Mouse (Mus musculus) adrenal gland, postnatal 14 days (tissue): ENCODE results near the gene Ccnh. TPM values are rescaled to one million over a fixed set of nuclear protein-coding genes. Genes with fewer than 3 reads are reported as not detected.
"Not testable (repeated sequence)": the region's sequence is repeated elsewhere in the genome, so short reads cannot be mapped to it uniquely, and the experiment has no call there.

Experiments used
- DNase-seq: peaks from one replicate; pipeline ENCODE4 v3.0.0; 2021; ENCODE audit warnings: mixed read lengths
- long read RNA-seq, 2 experiments: library from polyadenylated mRNA; stranded (forward); transcript quantifications; one replicate each; pipeline ENCODE4 v2.0.0; 2021
- total RNA-seq: library from RNA; stranded (reverse); gene quantifications from 2 replicates; pipeline ENCODE4 v1.2.3, GENCODE M21; 2021

Gene Ccnh
- 52.2 and 56.9 TPM in 2 replicates for total RNA-seq
- long read RNA-seq, experiment 1, transcript Ccnh-201 (9 exons, 2,045 nt): major isoform, 52 of 75 reads
- long read RNA-seq, experiment 1, partial matches to known transcripts: 0 of 75 reads
- long read RNA-seq, experiment 1, other reads (novel, unspliced or antisense): 19 of 75 reads
- long read RNA-seq, experiment 2, transcript Ccnh-201 (9 exons, 2,045 nt): major isoform, 32 of 41 reads
- long read RNA-seq, experiment 2, partial matches to known transcripts: 0 of 41 reads
- long read RNA-seq, experiment 2, other reads (novel, unspliced or antisense): 5 of 41 reads

- peak; percentile 97 for DNase-seq
Measured at GRCm38 (mm10) chr13:85188903-85189643, at the start of gene Ccnh. Gene Ccnh, plus strand, starts transcription at chr13:85189408.

DNA sequence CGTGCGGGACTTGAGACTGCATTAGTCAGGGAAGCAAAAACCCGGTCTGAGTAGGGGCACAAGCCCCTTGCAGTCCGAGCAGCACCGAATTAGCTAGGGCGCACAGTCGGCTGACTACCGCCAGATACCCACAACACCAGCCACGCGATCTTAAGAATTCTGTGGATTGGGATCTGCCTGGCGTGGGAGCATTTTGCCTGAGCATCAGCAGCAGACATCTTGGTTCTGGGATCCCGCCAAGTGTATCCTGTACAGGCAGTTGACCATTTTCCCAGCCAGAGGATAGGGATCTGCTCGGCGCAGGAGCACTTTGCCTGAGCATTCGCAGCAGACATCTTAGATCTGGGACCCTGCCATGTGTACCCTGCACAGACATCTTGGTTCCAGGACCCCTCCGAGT is 45.8 kb upstream of the Ccnh start:
- not testable (repeated sequence) for DNase-seq

DNA sequence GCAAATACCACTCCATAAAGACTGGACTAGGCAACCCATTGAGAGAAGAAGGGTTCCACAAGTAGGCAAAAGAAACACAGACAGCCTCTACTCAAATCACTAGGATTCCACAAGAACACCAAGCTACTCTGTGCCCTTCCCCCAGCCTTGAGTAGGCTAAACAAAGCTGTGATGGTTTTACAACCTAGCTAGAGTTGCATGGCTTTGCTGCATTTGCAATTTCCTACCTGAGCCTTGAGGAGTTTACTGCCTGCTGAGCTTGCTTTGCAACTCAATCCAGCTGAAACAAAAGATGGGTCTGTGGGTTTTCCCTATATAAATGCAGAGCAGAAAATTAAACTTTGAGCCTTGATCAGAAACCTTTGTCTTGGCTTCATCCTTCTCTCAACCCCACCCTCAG is 42.7 kb upstream of the Ccnh start:
- DNase-seq: no peak

DNA sequence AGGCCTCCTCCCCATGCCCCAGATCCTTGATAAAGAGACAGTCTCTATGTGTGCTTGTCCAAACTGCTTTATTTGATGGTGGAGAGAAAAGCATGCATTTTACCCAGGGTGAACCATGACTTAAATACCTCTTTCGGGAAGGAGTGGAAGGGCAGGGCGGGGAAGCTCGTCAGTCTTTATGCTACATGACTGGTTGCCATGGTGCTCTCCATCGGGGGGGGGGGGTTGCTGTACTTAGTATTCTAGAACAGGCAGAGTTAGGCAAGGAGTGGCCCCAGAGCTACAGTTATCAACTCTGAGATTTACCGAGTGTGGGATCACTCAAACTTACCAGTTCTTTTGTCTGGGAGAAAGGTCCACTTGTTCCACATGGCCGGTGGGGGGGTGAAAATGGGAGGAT is 34.5 kb upstream of the Ccnh start:
- DNase-seq: no peak

DNA sequence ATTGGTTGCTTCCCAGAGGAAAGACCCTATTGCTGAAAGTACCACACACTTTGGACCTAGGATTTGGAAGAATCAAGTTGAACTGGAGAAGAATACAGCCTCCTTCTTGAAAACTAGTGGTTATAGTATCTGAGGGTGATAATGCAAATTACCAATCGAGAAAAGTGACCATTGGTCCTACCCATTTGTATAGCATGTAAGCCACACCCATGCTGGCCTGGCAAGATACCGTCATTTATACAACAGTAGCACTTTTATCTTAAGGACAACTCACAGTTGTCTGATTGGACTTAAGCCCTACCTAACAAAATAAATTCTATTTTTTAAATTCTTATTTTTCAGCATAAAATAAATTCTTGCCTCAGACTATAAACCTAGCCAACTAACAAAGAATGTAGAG is 29.2 kb upstream of the Ccnh start:
- DNase-seq: no peak

- no peak for DNase-seq
Measured at GRCm38 (mm10) chr13:85164512-85165124, 24.6 kb upstream of the Ccnh start.

DNA sequence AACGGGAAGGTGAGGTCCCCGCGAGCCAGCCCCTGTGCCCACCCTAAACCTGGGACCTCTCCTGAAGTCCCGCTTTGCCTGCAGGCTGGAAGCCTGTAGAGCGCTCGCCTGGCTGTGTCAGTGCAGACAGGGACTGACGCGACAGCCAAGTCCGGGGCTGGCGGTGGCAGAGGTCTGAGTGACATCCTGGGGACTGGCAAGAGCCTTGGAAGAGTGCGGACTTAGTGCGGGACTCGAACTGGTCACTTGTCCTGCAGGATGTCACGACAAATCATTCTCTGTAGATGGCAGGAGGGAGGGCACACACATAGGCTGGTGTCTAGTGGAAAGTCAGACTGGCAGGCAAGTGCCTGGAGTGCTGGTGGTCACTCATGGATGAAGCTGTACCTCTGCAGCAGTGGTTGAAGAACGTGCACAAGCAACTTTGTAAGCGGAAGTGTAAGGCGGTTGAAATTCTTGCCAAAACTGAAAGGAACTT is 475 bp downstream of the Ccnh start:
- DNase-seq: peak; percentile 68

DNA sequence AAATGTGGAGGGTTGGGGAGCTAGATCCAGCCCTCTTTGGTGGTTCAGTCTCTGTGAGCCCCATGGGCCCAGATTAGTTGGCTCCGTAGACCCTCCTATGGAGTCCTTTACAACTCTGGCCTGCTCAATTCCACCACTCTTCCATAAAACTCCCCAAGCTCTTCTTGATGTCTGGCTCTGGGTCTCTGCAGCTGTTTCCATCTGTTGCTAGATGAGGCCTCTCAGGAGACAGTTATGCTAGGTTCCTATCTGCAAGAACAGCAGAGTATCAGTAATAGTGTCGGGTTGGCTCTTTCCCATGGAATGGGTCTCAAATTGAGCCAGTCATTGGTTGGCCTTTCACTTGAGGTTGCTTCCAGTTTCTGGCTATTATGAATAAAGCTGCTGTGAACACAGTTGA is 2.0 kb downstream of the Ccnh start:
- DNase-seq: no peak

DNA sequence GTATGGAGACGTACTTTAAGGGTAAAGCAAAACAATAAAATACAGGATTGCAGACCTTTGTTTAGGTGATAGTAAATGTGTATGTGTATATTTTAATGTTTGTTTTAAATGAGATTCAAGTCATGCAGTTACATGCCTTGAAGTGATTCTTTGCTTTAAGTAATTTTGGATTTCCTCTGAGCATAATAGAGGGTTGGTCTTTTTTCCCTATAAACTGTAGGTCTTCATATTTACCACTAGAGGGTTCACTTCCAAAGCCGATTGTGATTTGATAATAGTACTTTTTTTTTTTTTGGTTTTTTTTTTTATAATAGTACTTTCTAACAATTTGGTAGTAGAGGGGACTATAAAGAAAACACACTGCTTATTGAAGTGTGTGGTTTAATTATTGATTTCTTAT is 18.3 kb downstream of the Ccnh start:
- DNase-seq: no peak

- DNase-seq: peak; percentile 14
Measured at GRCm38 (mm10) chr13:85208656-85209055, 19.4 kb downstream of the Ccnh start.

DNA sequence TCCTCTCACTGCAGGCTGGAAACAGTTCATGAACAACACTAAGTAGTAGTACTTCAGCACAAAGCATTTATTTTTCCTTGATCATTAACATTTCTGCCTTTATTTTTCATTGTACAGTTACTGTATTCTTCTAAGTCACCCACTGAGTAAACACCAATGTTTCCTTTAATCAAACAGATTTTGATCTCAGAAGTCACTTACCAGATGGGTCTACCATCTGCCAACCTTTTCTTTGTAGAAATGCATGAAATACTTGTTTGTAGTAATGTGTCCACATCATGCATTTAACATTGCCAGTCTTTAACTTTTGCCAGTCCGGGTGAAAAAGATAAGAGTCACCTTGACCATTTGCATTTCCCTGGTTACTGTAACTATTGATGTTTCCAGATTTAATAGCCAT is 21.1 kb downstream of the Ccnh start:
- no peak for DNase-seq

- no peak for DNase-seq
Measured at GRCm38 (mm10) chr13:85218656-85219055, 29.4 kb downstream of the Ccnh start.

DNA sequence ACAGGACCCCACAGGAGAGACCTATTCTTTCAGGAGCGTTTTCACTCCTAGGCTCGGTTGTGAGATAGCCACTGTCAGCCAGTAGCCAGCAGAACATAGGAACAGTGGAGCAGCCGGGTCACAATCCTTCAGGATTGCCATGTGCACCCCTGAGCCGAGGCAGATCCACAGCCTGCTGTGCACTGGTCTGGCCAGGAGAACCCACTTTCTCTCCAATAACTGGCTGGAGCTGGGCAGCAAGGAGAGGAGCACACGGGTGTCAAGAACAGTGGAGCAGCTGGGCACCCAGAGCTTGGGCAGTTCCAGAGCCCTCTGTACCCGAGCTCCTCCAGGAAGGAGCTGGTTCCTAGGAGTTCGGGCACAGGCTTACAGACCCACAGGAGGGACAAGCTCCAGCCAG is 49.6 kb downstream of the Ccnh start:
- DNase-seq: no peak

Other genes starting within 250 kb of the Ccnh start
- gene Rasa1, start 99.7 kb downstream of the Ccnh start, total RNA-seq: 47.2 and 50.2 TPM in 2 replicates